Mouse (Mus musculus): Measurements from ENCODE around the gene Pdlim5. TPM values are rescaled to one million over a fixed set of nuclear protein-coding genes. Genes with fewer than 3 reads are reported as not detected.

Pdlim5 gene
- total RNA-seq, 2 experiments from 2014 or later: 55.8 to 79.6 TPM

Other genes starting within 250 kb of the Pdlim5 start
- gene Bmpr1b, start 226.3 kb downstream of the Pdlim5 start, total RNA-seq (2021): 1 to 10 TPM in 1 of 2 experiments, under 1 TPM in 1; 0.90 to 1.2 TPM
- 1 to 10 TPM; 3.4 to 5.1 TPM for gene Gbp5, start 98.3 kb upstream of the Pdlim5 start, total RNA-seq (2021)
- 10 to 100 TPM in 1 of 2 experiments, 1 to 10 TPM in 1; 9.8 to 13.5 TPM for gene Gbp7, start 134.6 kb upstream of the Pdlim5 start, total RNA-seq (2021)
- gene Gbp3, start 164.3 kb upstream of the Pdlim5 start, total RNA-seq (2021): 10 to 100 TPM; 11.8 to 15.4 TPM
- gene Gbp2b, start 199.2 kb upstream of the Pdlim5 start, total RNA-seq (2021): under 1 TPM; 0.36 to 0.58 TPM
- gene Gbp2, start 224.9 kb upstream of the Pdlim5 start, total RNA-seq (2021): 10 to 100 TPM; 10.9 to 13.6 TPM

Data from adrenal gland, postnatal 10 days (tissue).